Mouse (Mus musculus): ENCODE results near the gene Olfr823.
"Not testable (repeated sequence)": the region's sequence is repeated elsewhere in the genome, so short reads cannot be mapped to it uniquely, and the experiment has no call there.

- TF ChIP-seq CTCF (conservative IDR thresholded peaks at IDR 0.05 in 1 of 2, IDR thresholded peaks at IDR 0.05 in 1 of 2; ENCODE audit: low read depth in 2 of 2, low read length in 2 of 2); ETS1 (conservative IDR thresholded peaks at IDR 0.05; ENCODE audit: low read depth, low read length); MXI1 (IDR thresholded peaks at IDR 0.05; ENCODE audit: low read depth, low read length); CHD2 (IDR thresholded peaks at IDR 0.05; ENCODE audit: low read length): not testable (repeated sequence)
Measured at GRCm38 (mm10) chr10:130116045-130116444, 862 bp upstream of the Olfr823 start.
